Mouse (Mus musculus): ENCODE measurements around the gene Cckar.

- no peak for TF ChIP-seq CTCF (IDR thresholded peaks at IDR 0.05; ENCODE audit: low read depth)
- TF ChIP-seq EP300 (optimal IDR thresholded peaks at IDR 0.05), result no peak
Measured at GRCm38 (mm10) chr5:53708191-53708590, 686 bp upstream of the Cckar start.

Measured in stomach, postnatal 0 days (tissue).